17 mouse cellular contexts compared by ENCODE assay signal in the genomic region with DNA sequence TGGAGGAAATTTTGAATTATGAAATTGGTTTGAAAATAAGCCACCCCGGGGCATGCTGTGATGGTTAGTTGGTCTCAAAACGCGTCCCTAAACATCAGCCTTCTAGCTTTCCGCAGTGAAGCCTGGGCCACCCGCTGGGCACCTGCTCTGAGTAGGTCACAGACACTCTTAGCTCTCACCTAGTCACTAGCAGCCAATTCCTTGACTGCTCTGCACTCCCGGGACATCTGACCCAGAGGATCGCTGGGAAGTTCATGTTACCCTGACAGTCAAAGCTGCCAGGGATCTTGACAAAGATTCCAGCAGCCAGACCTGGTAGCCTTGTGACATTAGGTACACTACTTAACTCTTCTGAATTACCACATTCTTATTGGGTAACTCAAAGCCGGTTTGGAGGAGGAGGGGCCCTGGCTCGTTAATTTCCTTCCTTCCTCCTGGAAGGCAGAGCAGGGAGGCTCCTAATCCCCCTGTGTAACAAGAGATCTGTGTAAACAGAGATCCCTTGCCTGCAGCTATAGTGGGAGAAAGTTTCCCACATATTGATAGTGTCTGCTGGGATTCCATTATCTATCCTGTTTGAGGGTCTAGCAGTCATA.
DNase-seq lines count a peak whose midpoint lies in the region; ATAC-seq and TF ChIP-seq lines count a peak whose summit lies in the region.
"Had no signal": no experiment of that assay in that cellular context is flagged by ENCODE, and none has a peak within 500 bp of the region (broad histone marks: within the 10 kb centered on the region; RNA-seq: fewer than 3 reads in every experiment).

No protein-coding gene starts in this region.

- H3K79me2 ChIP-seq in myocyte (ENCODE audit: control insufficient read depth, insufficient read depth) = peaks cover 76% of the 10 kb centered on the region

- DNase-seq in gastrocnemius, adult 18-20 months (ENCODE audit: low spot score) = peak; percentile 22
- DNase-seq in gastrocnemius, postnatal 4 days (ENCODE audit: low spot score in 2 of 2) = no peak
- DNase-seq in lung, embryonic 14.5 days = peak; percentile 40
- no peak for DNase-seq in lung, postnatal 10 days
- peak; percentile 74 for DNase-seq in fat pad, adult 2 months (ENCODE audit: extremely low read depth, low read depth, low spot score)
- DNase-seq in stomach, postnatal 0 days (ENCODE audit: low spot score) = no peak
- no peak for DNase-seq in spleen, postnatal 10 days (ENCODE audit: low spot score in 2 of 2)
- DNase-seq: cerebellum, adult 9-11 months had no signal

- no peak for TF ChIP-seq CTCF in lung, embryonic 14.5 days (IDR thresholded peaks at IDR 0.05; ENCODE audit: low read depth)
- TF ChIP-seq CTCF in stomach, postnatal 0 days (IDR thresholded peaks at IDR 0.05; ENCODE audit: low read depth) = no peak

- no peaks in the 10 kb centered on the region for H3K9me3 ChIP-seq in lung, embryonic 14.5 days (ENCODE audit: low read depth, low read length)
- H3K9me3 ChIP-seq in stomach, postnatal 0 days (ENCODE audit: control insufficient read depth, low read length) = no peaks in the 10 kb centered on the region
- H3K9me3 ChIP-seq: embryonic facial prominence, embryonic 15.5 days; heart, embryonic 15.5 days; limb, embryonic 15.5 days; midbrain, embryonic 12.5 days; neural tube, embryonic 15.5 days; stomach, embryonic 15.5 days had no signal

- H3K27me3 ChIP-seq in lung, embryonic 14.5 days (ENCODE audit: insufficient read depth, low read length) = no peaks in the 10 kb centered on the region
- H3K27me3 ChIP-seq in myocyte (ENCODE audit: control insufficient read depth, insufficient read depth, insufficient read length) = no peaks in the 10 kb centered on the region
- H3K27me3 ChIP-seq in stomach, postnatal 0 days (ENCODE audit: control insufficient read depth, insufficient read depth, low read length) = no peaks in the 10 kb centered on the region
- H3K27me3 ChIP-seq: embryonic facial prominence, embryonic 15.5 days; limb, embryonic 15.5 days; midbrain, embryonic 12.5 days; neural tube, embryonic 15.5 days; stomach, embryonic 15.5 days had no signal

- no peak overlapping the region for H3K9ac ChIP-seq in lung, embryonic 14.5 days
- no peak overlapping the region for H3K9ac ChIP-seq in stomach, postnatal 0 days (ENCODE audit: low read length)
- H3K9ac ChIP-seq: embryonic facial prominence, embryonic 15.5 days; heart, embryonic 15.5 days; limb, embryonic 15.5 days; midbrain, embryonic 12.5 days; neural tube, embryonic 15.5 days; stomach, embryonic 15.5 days had no signal

- no peak overlapping the region for H3K27ac ChIP-seq in lung, embryonic 14.5 days (ENCODE audit: low read depth)
- H3K27ac ChIP-seq in stomach, postnatal 0 days (replicated peaks) = no peak overlapping the region
- H3K27ac ChIP-seq: embryonic facial prominence, embryonic 15.5 days; heart, embryonic 15.5 days; left cerebral cortex, adult 2 months; limb, embryonic 15.5 days; midbrain, embryonic 12.5 days; neural tube, embryonic 15.5 days; stomach, embryonic 15.5 days had no signal

- H3ac ChIP-seq in myocyte (ENCODE audit: control insufficient read depth, insufficient read length) = no peak overlapping the region

- peaks cover 2% of the 10 kb centered on the region; the same call in 1 of the 2 replicates for H3K4me1 ChIP-seq in lung, embryonic 14.5 days (ENCODE audit: insufficient read depth)
- no peaks in the 10 kb centered on the region for H3K4me1 ChIP-seq in stomach, postnatal 0 days (replicated peaks; ENCODE audit: control insufficient read depth, insufficient read depth)

- H3K36me3 ChIP-seq in lung, embryonic 14.5 days (ENCODE audit: insufficient read depth) = 0 out of 2 replicates have a peak, but pooled peaks cover 2% of the 10 kb centered on the region
- H3K36me3 ChIP-seq in myocyte (ENCODE audit: control insufficient read depth, insufficient read depth) = peaks cover 2% of the 10 kb centered on the region
- no peaks in the 10 kb centered on the region for H3K36me3 ChIP-seq in stomach, postnatal 0 days (ENCODE audit: control insufficient read depth, insufficient read depth, low read length)
- H3K36me3 ChIP-seq: embryonic facial prominence, embryonic 15.5 days; heart, embryonic 15.5 days; limb, embryonic 15.5 days; midbrain, embryonic 12.5 days; neural tube, embryonic 15.5 days; stomach, embryonic 15.5 days had no signal

- no peak overlapping the region for H3K4me2 ChIP-seq in lung, embryonic 14.5 days
- H3K4me2 ChIP-seq in myocyte (ENCODE audit: low read depth) = peak overlapping the region; percentile 65
- H3K4me2 ChIP-seq in stomach, postnatal 0 days (replicated peaks; ENCODE audit: low read depth) = no peak overlapping the region
- H3K4me2 ChIP-seq: embryonic facial prominence, embryonic 15.5 days; heart, embryonic 15.5 days; limb, embryonic 15.5 days; midbrain, embryonic 12.5 days; neural tube, embryonic 15.5 days; stomach, embryonic 15.5 days had no signal

- no peak for TF ChIP-seq POLR2A in myocyte (IDR thresholded peaks at IDR 0.05; ENCODE audit: insufficient read length, low read depth)

- no peak for ATAC-seq in lung, embryonic 14.5 days (ENCODE audit: insufficient read depth)
- ATAC-seq in stomach, postnatal 0 days (ENCODE audit: low FRiP score, low TSS enrichment) = no peak
- ATAC-seq: hindbrain, embryonic 16.5 days had no signal

- WGBS in lung, embryonic 14.5 days = 26% methylated on average over 9 of the region's 9 CpGs
- 41% methylated on average over 9 of the region's 9 CpGs for WGBS in stomach, postnatal 0 days

- no peak for TF ChIP-seq EP300 in stomach, postnatal 0 days (optimal IDR thresholded peaks at IDR 0.05)

- no peak overlapping the region for H3K4me3 ChIP-seq in lung, embryonic 14.5 days (ENCODE audit: low read depth, low read length)
- H3K4me3 ChIP-seq in myocyte = no peak overlapping the region
- no peak overlapping the region for H3K4me3 ChIP-seq in stomach, postnatal 0 days (ENCODE audit: low read depth, low read length)
- H3K4me3 ChIP-seq: embryonic facial prominence, embryonic 15.5 days; heart, embryonic 15.5 days; left cerebral cortex, adult 2 months; limb, embryonic 15.5 days; midbrain, embryonic 12.5 days; neural tube, embryonic 15.5 days; stomach, embryonic 15.5 days had no signal

TF ChIP-seq in myocyte, 11 proteins besides CTCF, POLR2A, EP300 and RAD21:
- no peak for TF ChIP-seq REST (IDR thresholded peaks at IDR 0.05; ENCODE audit: insufficient read depth, insufficient read length)
- no peak for TF ChIP-seq MAX (IDR thresholded peaks at IDR 0.05; ENCODE audit: low read depth)
- no peak for TF ChIP-seq TCF12 (IDR thresholded peaks at IDR 0.05; ENCODE audit: insufficient read depth, poor library complexity, severe bottlenecking)
- TF ChIP-seq SRF (IDR thresholded peaks at IDR 0.05; ENCODE audit: control insufficient read depth, insufficient read length, low read depth) = no peak
- TF ChIP-seq USF1 (IDR thresholded peaks at IDR 0.05; ENCODE audit: low read depth) = no peak
- no peak for TF ChIP-seq CEBPB (IDR thresholded peaks at IDR 0.05; ENCODE audit: insufficient read depth, poor library complexity, severe bottlenecking)
- TF ChIP-seq MYOG (IDR thresholded peaks at IDR 0.05; ENCODE audit: control insufficient read depth in 1 of 3, insufficient read depth in 1 of 3, insufficient read length in 2 of 3, low read depth in 2 of 3) = no peak

Comparison
In these comparisons a context has a peak if more than half of its experiments do, and no peak if none do; other contexts are left out.
1. DNase-seq: peak in gastrocnemius, adult 18-20 months (single experiment), lung, embryonic 14.5 days (single experiment) and fat pad, adult 2 months (single experiment); none in gastrocnemius, postnatal 4 days (0 of 2), lung, postnatal 10 days (single experiment), stomach, postnatal 0 days (single experiment) and spleen, postnatal 10 days (0 of 2).